Mouse (Mus musculus) kidney, embryonic 16.5 days (tissue): ENCODE data around the gene Plod1. TPM values are rescaled to one million over a fixed set of nuclear protein-coding genes. Genes with fewer than 3 reads are reported as not detected.
A peak's percentile ranks its signal among the peaks of the same experiment; 100 is the strongest.

Experiments used
- ATAC-seq: fragments of 200-750 bp; cut with Nextera tagmentation; 2 replicates; pipeline ENCODE4 v1.8.0; 2017; ENCODE audit warnings: moderate TSS enrichment; ENCODE audit not compliant: low FRiP score, low TSS enrichment
- H3K27ac ChIP-seq: fragments of 300-500 bp; sonication (generic); 2 replicates; pipeline ENCODE4 v1.5.1; 2014; ENCODE audit warnings: low read length
- H3K27me3 ChIP-seq: fragments of 300-500 bp; sonication (generic); 2 replicates; pipeline ENCODE4 v1.6.1; 2014; ENCODE audit warnings: low read length, control low read depth, mixed read lengths; ENCODE audit not compliant: insufficient read depth
- H3K36me3 ChIP-seq: fragments of 300-500 bp; sonication (generic); 2 replicates; pipeline ENCODE4 v1.6.1; 2014; ENCODE audit warnings: low read length, control low read depth, mixed read lengths; ENCODE audit not compliant: insufficient read depth
- H3K4me1 ChIP-seq: fragments of 300-500 bp; sonication (generic); 2 replicates; pipeline ENCODE4 v1.6.1; 2014; ENCODE audit warnings: low read length, control low read depth, mixed read lengths; ENCODE audit not compliant: insufficient read depth
- H3K4me2 ChIP-seq: fragments of 300-500 bp; sonication (generic); replicated peaks from 2 replicates; pipeline ENCODE4 v1.6.1; 2014; ENCODE audit warnings: low read depth, low read length
- H3K4me3 ChIP-seq: fragments of 300-500 bp; sonication (generic); 2 replicates; pipeline ENCODE4 v1.5.1; 2014; ENCODE audit warnings: mild to moderate bottlenecking, low read length
- H3K9ac ChIP-seq: fragments of 300-500 bp; sonication (generic); replicated peaks from 2 replicates; pipeline ENCODE4 v1.6.1; 2014; ENCODE audit warnings: low read length
- H3K9me3 ChIP-seq: fragments of 300-500 bp; sonication (generic); 2 replicates; pipeline ENCODE4 v1.6.1; 2016; ENCODE audit warnings: low read length, control low read depth
- WGBS: fragments of 180-500 bp; shearing (Covaris S2); extraction: QIAGEN DNeasy Blood & Tissue Kit; methylation state at CpG from one replicate; pipeline ENCODE4 v1.1.7; 2014; 5-methylcytosine and 5-hydroxymethylcytosine counted together
- polyA plus RNA-seq: library from polyadenylated mRNA; unstranded; fragments of >200 nt; fragmentation: Nextera tagmentation; extraction: Ambion mirVana; gene quantifications from 2 replicates; pipeline ENCODE4 v1.2.1, GENCODE M21; 2015

Plod1 gene
- polyA plus RNA-seq = 58.6 and 61.5 TPM in 2 replicates

- Histone ChIP-seq H3K36me3 (no peaks in the 10 kb centered on the region), H3K4me1 (peaks cover 49% of the 10 kb centered on the region), H3K4me3 (peak within 1 kb of the TSS; percentile 63), H3K4me2 (peak within 1 kb of the TSS; percentile 69), H3K9me3 (no peaks in the 10 kb centered on the region), H3K27me3 (no peaks in the 10 kb centered on the region), H3K27ac (peak within 1 kb of the TSS; percentile 67), H3K9ac (peak within 1 kb of the TSS; percentile 72)
- 0% methylated on average over 51 of the region's 51 CpGs for WGBS
- peak; percentile 69 for ATAC-seq
Observed at GRCm38 (mm10) chr4:147936331-147936954, at the start of gene Plod1. Gene Plod1, minus strand, starts transcription at chr4:147936767.

- Histone ChIP-seq H3K9me3 (no peaks in the 10 kb centered on the region), H3K4me3 (no peak within 1 kb of the TSS), H3K27ac (no peak within 1 kb of the TSS), H3K36me3 (no peaks in the 10 kb centered on the region), H3K4me1 (no peaks in the 10 kb centered on the region), H3K27me3 (no peaks in the 10 kb centered on the region), H3K9ac (no peak within 1 kb of the TSS), H3K4me2 (no peak within 1 kb of the TSS)
- ATAC-seq = peak; percentile 77
- WGBS = 33% methylated on average over 20 of the region's 20 CpGs
Observed at GRCm38 (mm10) chr4:147985205-147986132, 48.9 kb upstream of the Plod1 start, which contains the start of gene Nppb. Gene Nppb, plus strand, starts transcription at chr4:147985788.

GRCm38 (mm10) chr4:147979441-147979860 is 42.9 kb upstream of the Plod1 start:
- Histone ChIP-seq H3K9ac (no peak overlapping the region), H3K4me3 (no peak overlapping the region)
- ATAC-seq = no peak

GRCm38 (mm10) chr4:147978391-147978790 is 41.8 kb upstream of the Plod1 start:
- Histone ChIP-seq H3K4me2 (no peak overlapping the region), H3K9ac (no peak overlapping the region), H3K36me3 (no peaks in the 10 kb centered on the region), H3K4me1 (no peaks in the 10 kb centered on the region), H3K9me3 (peaks cover 3% of the 10 kb centered on the region; the same call in 1 of the 2 replicates), H3K4me3 (no peak overlapping the region), H3K27ac (no peak overlapping the region), H3K27me3 (no peaks in the 10 kb centered on the region)
- 91% methylated on average over 6 of the region's 6 CpGs for WGBS
- no peak for ATAC-seq

More at GRCm38 (mm10) chr4:147979441-147979860, 42.9 kb upstream of the Plod1 start:
- 75% methylated on average over 7 of the region's 7 CpGs for WGBS
- Histone ChIP-seq H3K4me1 (no peaks in the 10 kb centered on the region), H3K27me3 (no peaks in the 10 kb centered on the region), H3K9me3 (peaks cover 3% of the 10 kb centered on the region; the same call in 1 of the 2 replicates), H3K27ac (no peak overlapping the region), H3K36me3 (no peaks in the 10 kb centered on the region), H3K4me2 (no peak overlapping the region)

GRCm38 (mm10) chr4:147977726-147978125 is 41.2 kb upstream of the Plod1 start:
- no peak overlapping the region for H3K4me3 ChIP-seq
- H3K4me2 ChIP-seq = no peak overlapping the region
- H3K27me3 ChIP-seq = no peaks in the 10 kb centered on the region
- ATAC-seq = no peak
- no peaks in the 10 kb centered on the region for H3K4me1 ChIP-seq
- 75% methylated on average over 4 of the region's 4 CpGs for WGBS
- peaks cover 3% of the 10 kb centered on the region; the same call in 1 of the 2 replicates for H3K9me3 ChIP-seq
- no peak overlapping the region for H3K9ac ChIP-seq
- no peak overlapping the region for H3K27ac ChIP-seq
- H3K36me3 ChIP-seq = no peaks in the 10 kb centered on the region

GRCm38 (mm10) chr4:147976237-147976636 is 39.7 kb upstream of the Plod1 start:
- WGBS = 73% methylated on average over 3 of the region's 3 CpGs

GRCm38 (mm10) chr4:147969337-147969736 is 32.8 kb upstream of the Plod1 start:
- WGBS = 52% methylated on average over 9 of the region's 9 CpGs
- Histone ChIP-seq H3K9me3 (no peaks in the 10 kb centered on the region), H3K9ac (no peak overlapping the region), H3K4me2 (no peak overlapping the region), H3K4me1 (no peaks in the 10 kb centered on the region), H3K36me3 (no peaks in the 10 kb centered on the region), H3K27ac (no peak overlapping the region), H3K27me3 (no peaks in the 10 kb centered on the region), H3K4me3 (no peak overlapping the region)
- no peak for ATAC-seq

More at GRCm38 (mm10) chr4:147976237-147976636, 39.7 kb upstream of the Plod1 start:
- H3K4me2 ChIP-seq = no peak overlapping the region
- no peak overlapping the region for H3K27ac ChIP-seq
- no peaks in the 10 kb centered on the region for H3K27me3 ChIP-seq
- no peak for ATAC-seq
- H3K9me3 ChIP-seq = peaks cover 3% of the 10 kb centered on the region; the same call in 1 of the 2 replicates
- H3K4me3 ChIP-seq = no peak overlapping the region
- no peaks in the 10 kb centered on the region for H3K4me1 ChIP-seq
- H3K9ac ChIP-seq = no peak overlapping the region
- no peaks in the 10 kb centered on the region for H3K36me3 ChIP-seq

- no peak overlapping the region for H3K27ac ChIP-seq
- H3K4me1 ChIP-seq = no peaks in the 10 kb centered on the region
- no peaks in the 10 kb centered on the region for H3K27me3 ChIP-seq
- no peaks in the 10 kb centered on the region for H3K9me3 ChIP-seq
- no peaks in the 10 kb centered on the region for H3K36me3 ChIP-seq
- H3K4me3 ChIP-seq = no peak overlapping the region
- 80% methylated on average over 2 of the region's 2 CpGs for WGBS
- ATAC-seq = no peak
- H3K4me2 ChIP-seq = no peak overlapping the region
- H3K9ac ChIP-seq = no peak overlapping the region
Observed at GRCm38 (mm10) chr4:147968816-147969215, 32.2 kb upstream of the Plod1 start.

GRCm38 (mm10) chr4:147965712-147966111 is 29.1 kb upstream of the Plod1 start:
- Histone ChIP-seq H3K4me2 (no peak overlapping the region), H3K9ac (no peak overlapping the region), H3K27ac (no peak overlapping the region), H3K27me3 (no peaks in the 10 kb centered on the region), H3K9me3 (no peaks in the 10 kb centered on the region), H3K4me3 (no peak overlapping the region), H3K4me1 (no peaks in the 10 kb centered on the region), H3K36me3 (no peaks in the 10 kb centered on the region)
- no peak for ATAC-seq
- 52% methylated on average over 7 of the region's 7 CpGs for WGBS
